Mouse (Mus musculus) forebrain, embryonic 14.5 days (tissue): Measurements from ENCODE around the gene Sin3a. TPM values are rescaled to one million over a fixed set of nuclear protein-coding genes. Genes with fewer than 3 reads are reported as not detected.

Experiments
- ATAC-seq: fragments of 200-750 bp; cut with Nextera tagmentation; 2 replicates; pipeline ENCODE4 v1.8.0; 2017; ENCODE audit warnings: mild to moderate bottlenecking, moderate library complexity
- DNase-seq: peaks from one replicate; pipeline ENCODE4 v3.0.0-alpha.2; 2015; ENCODE audit warnings: low spot score
- H3K27ac ChIP-seq: fragments of 300-500 bp; sonication (generic); 2 replicates; pipeline ENCODE4 v1.5.1; 2014; ENCODE audit warnings: low read depth, mild to moderate bottlenecking, control low read depth, low read length, moderate library complexity
- H3K27me3 ChIP-seq: fragments of 300-500 bp; sonication (generic); replicated peaks from 2 replicates; pipeline ENCODE4 v1.6.1; 2014; ENCODE audit warnings: low read length, control low read depth, mixed read lengths; ENCODE audit not compliant: control insufficient read depth, insufficient read depth
- H3K36me3 ChIP-seq: fragments of 300-500 bp; sonication (generic); 2 replicates; pipeline ENCODE4 v1.6.1; 2014; ENCODE audit warnings: low read length, control low read depth; ENCODE audit not compliant: control insufficient read depth, insufficient read depth
- H3K4me1 ChIP-seq: fragments of 300-500 bp; sonication (generic); 2 replicates; pipeline ENCODE4 v1.6.1; 2014; ENCODE audit warnings: antibody characterized with exemption, low read length, control low read depth; ENCODE audit not compliant: control insufficient read depth, insufficient read depth
- H3K4me2 ChIP-seq: fragments of 300-500 bp; sonication (generic); 2 replicates; pipeline ENCODE4 v1.6.1; 2014; ENCODE audit warnings: mild to moderate bottlenecking, control low read depth, low read length
- H3K4me3 ChIP-seq: fragments of 300-500 bp; sonication (generic); 2 replicates; pipeline ENCODE4 v1.5.1; 2014; ENCODE audit warnings: low read depth, low read length, control low read depth
- H3K9ac ChIP-seq: fragments of 300-500 bp; sonication (generic); 2 replicates; pipeline ENCODE4 v1.6.1; 2014; ENCODE audit warnings: mild to moderate bottlenecking, low read length, control low read depth, moderate library complexity
- H3K9me3 ChIP-seq: fragments of 300-500 bp; sonication (generic); replicated peaks from 2 replicates; pipeline ENCODE4 v1.6.1; 2016; ENCODE audit warnings: low read length, control low read depth, mixed read lengths; ENCODE audit not compliant: control insufficient read depth
- WGBS: fragments of 180-500 bp; shearing (Covaris S2); extraction: QIAGEN DNeasy Blood & Tissue Kit; methylation state at CpG from one replicate; pipeline ENCODE4 v1.1.7; 2014; 5-methylcytosine and 5-hydroxymethylcytosine counted together
- polyA plus RNA-seq: library from polyadenylated mRNA; unstranded; fragments of >200 nt; fragmentation: Nextera tagmentation; extraction: Ambion mirVana; gene quantifications from 2 replicates; pipeline ENCODE4 v1.2.1, GENCODE M21; 2014

Gene Sin3a
- polyA plus RNA-seq, 1 experiment from 2014 or later: 28.5 TPM

DNA sequence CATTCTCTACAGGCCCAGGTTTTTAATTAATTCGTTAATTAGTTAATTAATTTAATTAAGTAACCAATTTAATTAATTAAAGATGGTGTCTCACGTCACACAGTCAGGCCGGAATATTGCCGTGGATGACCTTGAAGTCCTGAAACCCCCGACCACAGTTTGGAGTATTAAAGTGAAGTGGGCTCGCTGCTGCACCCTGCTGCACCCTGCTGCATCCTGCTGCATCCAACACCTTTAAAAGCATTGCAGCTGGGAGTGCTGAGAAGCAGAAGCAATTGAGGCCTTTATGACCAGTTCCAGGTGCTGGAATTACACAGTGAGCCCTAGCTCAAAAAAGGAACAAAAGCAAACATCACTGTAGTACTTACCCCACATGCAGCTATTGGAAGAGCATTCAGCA lies 80.5 kb downstream of the Sin3a start:
- DNase-seq: no peak
- H3K4me2 ChIP-seq: no peak overlapping the region
- H3K9me3 ChIP-seq: no peaks in the 10 kb centered on the region
- H3K4me3 ChIP-seq: no peak overlapping the region
- H3K27ac ChIP-seq: no peak overlapping the region
- H3K36me3 ChIP-seq: 0 out of 2 replicates have a peak, but pooled peaks cover 3% of the 10 kb centered on the region
- peaks cover 7% of the 10 kb centered on the region for H3K4me1 ChIP-seq
- H3K27me3 ChIP-seq: no peaks in the 10 kb centered on the region
- ATAC-seq: no peak
- H3K9ac ChIP-seq: no peak overlapping the region
- 46% methylated on average over 6 of the region's 6 CpGs for WGBS

GRCm38 (mm10) chr9:57156383-57156782 lies 84.5 kb downstream of the Sin3a start:
- WGBS: 93% methylated on average over 7 of the region's 7 CpGs
- DNase-seq (no peak), ATAC-seq (no peak)
- no peaks in the 10 kb centered on the region for H3K9me3 ChIP-seq
- H3K27me3 ChIP-seq: no peaks in the 10 kb centered on the region
- no peak overlapping the region for H3K4me3 ChIP-seq
- H3K27ac ChIP-seq: no peak overlapping the region
- H3K4me2 ChIP-seq: no peak overlapping the region
- peaks cover 6% of the 10 kb centered on the region; the same call in 1 of the 2 replicates for H3K4me1 ChIP-seq
- no peak overlapping the region for H3K9ac ChIP-seq
- H3K36me3 ChIP-seq: 0 out of 2 replicates have a peak, but pooled peaks cover 3% of the 10 kb centered on the region

DNA sequence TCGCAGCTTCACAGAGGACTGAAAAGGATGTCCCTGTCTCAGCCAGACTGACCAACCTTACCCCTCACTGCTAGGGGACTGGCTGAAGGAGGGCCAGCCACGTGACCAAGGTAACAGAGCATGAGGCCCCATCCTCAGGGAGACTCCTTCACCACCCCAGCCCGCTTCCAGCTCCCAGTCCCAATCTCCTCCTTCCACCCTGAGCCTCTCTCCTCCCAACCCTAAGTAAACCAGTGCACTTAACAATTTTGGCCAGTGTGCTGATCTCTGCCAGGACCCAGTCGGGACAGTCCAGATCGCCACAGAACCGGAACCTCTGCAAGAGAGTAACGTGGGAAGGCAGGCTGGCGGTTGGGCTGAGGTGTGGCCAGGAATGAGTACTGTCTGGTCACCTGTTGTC lies 85.0 kb downstream of the Sin3a start:
- Histone ChIP-seq H3K27ac (no peak overlapping the region), H3K4me1 (peaks cover 6% of the 10 kb centered on the region; the same call in 1 of the 2 replicates), H3K4me2 (peak overlapping the region; percentile 65), H3K27me3 (no peaks in the 10 kb centered on the region), H3K4me3 (no peak overlapping the region), H3K9me3 (no peaks in the 10 kb centered on the region), H3K9ac (no peak overlapping the region), H3K36me3 (0 out of 2 replicates have a peak, but pooled peaks cover 3% of the 10 kb centered on the region)
- ATAC-seq: no peak
- no peak for DNase-seq
- 85% methylated on average over 8 of the region's 8 CpGs for WGBS

- DNase-seq (no peak), ATAC-seq (no peak)
- 0 out of 2 replicates have a peak, but pooled peaks cover 3% of the 10 kb centered on the region for H3K36me3 ChIP-seq
- peaks cover 6% of the 10 kb centered on the region; the same call in 1 of the 2 replicates for H3K4me1 ChIP-seq
- peak overlapping the region; percentile 72 for H3K9ac ChIP-seq
- peak overlapping the region; percentile 60 for H3K4me3 ChIP-seq
- no peaks in the 10 kb centered on the region for H3K27me3 ChIP-seq
- WGBS: 32% methylated on average over 13 of the region's 13 CpGs
- H3K27ac ChIP-seq: no peak overlapping the region
- peak overlapping the region; percentile 65 for H3K4me2 ChIP-seq
- no peaks in the 10 kb centered on the region for H3K9me3 ChIP-seq
Observed at GRCm38 (mm10) chr9:57157499-57157898, 85.7 kb downstream of the Sin3a start.

GRCm38 (mm10) chr9:57158013-57158470 lies 86.2 kb downstream of the Sin3a start, which contains the start of gene Commd4:
Commd4 (minus strand) TSS chr9:57158331.
- Histone ChIP-seq H3K4me2 (peak within 1 kb of the TSS; percentile 65), H3K27me3 (no peaks in the 10 kb centered on the region), H3K9me3 (no peaks in the 10 kb centered on the region), H3K4me1 (peaks cover 6% of the 10 kb centered on the region; the same call in 1 of the 2 replicates), H3K36me3 (0 out of 2 replicates have a peak, but pooled peaks cover 3% of the 10 kb centered on the region), H3K4me3 (peak within 1 kb of the TSS; percentile 60), H3K9ac (peak within 1 kb of the TSS; percentile 72), H3K27ac (no peak within 1 kb of the TSS; the same call in 1 of the 2 replicates)
- under 1% methylated on average over 24 of the region's 24 CpGs for WGBS
- DNase-seq (peak; percentile 99), ATAC-seq (peak; percentile 97)

DNA sequence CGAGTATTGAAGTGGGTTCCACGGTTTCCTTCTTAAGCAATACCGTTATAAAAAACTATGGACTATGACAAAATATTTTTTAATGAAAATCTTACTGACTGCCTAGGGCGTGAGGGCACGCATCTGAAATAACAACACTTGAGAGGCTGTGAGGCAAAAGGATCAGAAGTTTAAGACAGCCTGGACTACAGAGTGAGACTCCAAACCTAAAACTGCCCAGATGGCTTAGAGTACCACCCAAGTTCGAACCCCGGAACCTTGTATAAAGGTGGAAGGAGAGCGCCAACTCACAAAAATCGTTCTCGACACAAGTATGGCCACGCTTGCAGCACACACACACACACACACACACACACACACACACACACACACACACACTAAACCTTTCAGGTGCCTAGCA lies 86.7 kb downstream of the Sin3a start:
- no peak for DNase-seq
- Histone ChIP-seq H3K36me3 (0 out of 2 replicates have a peak, but pooled peaks cover 3% of the 10 kb centered on the region), H3K27ac (no peak overlapping the region; the same call in 1 of the 2 replicates), H3K9me3 (no peaks in the 10 kb centered on the region), H3K9ac (peak overlapping the region; percentile 72), H3K4me2 (peak overlapping the region; percentile 65), H3K27me3 (no peaks in the 10 kb centered on the region), H3K4me3 (peak overlapping the region; percentile 60), H3K4me1 (peaks cover 6% of the 10 kb centered on the region; the same call in 1 of the 2 replicates)
- ATAC-seq: peak; percentile 27
- 39% methylated on average over 11 of the region's 11 CpGs for WGBS

- Histone ChIP-seq H3K9ac (no peak overlapping the region), H3K27ac (no peak overlapping the region), H3K9me3 (no peaks in the 10 kb centered on the region), H3K36me3 (no peaks in the 10 kb centered on the region), H3K27me3 (no peaks in the 10 kb centered on the region), H3K4me2 (no peak overlapping the region), H3K4me3 (no peak overlapping the region), H3K4me1 (peaks cover 2% of the 10 kb centered on the region; the same call in 1 of the 2 replicates)
- peak; percentile 33 for DNase-seq
- 13% methylated on average over 3 of the region's 3 CpGs for WGBS
- no peak for ATAC-seq
Observed at GRCm38 (mm10) chr9:57162496-57162895, 90.7 kb downstream of the Sin3a start.

GRCm38 (mm10) chr9:57163137-57163536 lies 91.3 kb downstream of the Sin3a start:
- Histone ChIP-seq H3K36me3 (no peaks in the 10 kb centered on the region), H3K4me3 (no peak overlapping the region), H3K27me3 (no peaks in the 10 kb centered on the region), H3K9ac (no peak overlapping the region), H3K4me1 (no peaks in the 10 kb centered on the region), H3K9me3 (no peaks in the 10 kb centered on the region), H3K4me2 (no peak overlapping the region), H3K27ac (no peak overlapping the region)
- 25% methylated on average over 2 of the region's 2 CpGs for WGBS
- ATAC-seq: no peak
- no peak for DNase-seq

DNA sequence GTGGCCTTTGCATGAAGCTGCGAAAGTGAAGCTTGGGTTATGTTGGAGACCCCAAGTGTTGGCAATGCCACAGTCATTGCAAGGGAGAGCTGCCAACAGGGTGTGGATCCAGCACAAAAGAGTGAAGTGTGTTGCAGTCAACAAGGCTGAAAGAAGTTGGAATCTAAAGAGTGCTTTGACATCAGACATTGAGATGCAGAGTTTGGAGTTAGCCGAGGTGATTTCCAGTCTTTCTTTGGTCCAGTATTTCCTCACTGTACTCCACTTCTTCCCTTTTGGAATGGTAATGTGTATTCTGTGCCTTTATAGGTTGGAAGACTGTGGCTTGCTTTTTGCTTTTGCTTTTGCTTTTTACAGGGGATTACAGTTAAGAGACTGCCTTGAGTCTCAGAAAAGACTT lies 94.3 kb downstream of the Sin3a start:
- DNase-seq: no peak
- no peak for ATAC-seq
- no peak overlapping the region for H3K4me3 ChIP-seq
- H3K9ac ChIP-seq: no peak overlapping the region
- no peaks in the 10 kb centered on the region for H3K36me3 ChIP-seq
- no peak overlapping the region for H3K4me2 ChIP-seq
- no peaks in the 10 kb centered on the region for H3K4me1 ChIP-seq
- 80% methylated on average over 2 of the region's 2 CpGs for WGBS
- no peaks in the 10 kb centered on the region for H3K27me3 ChIP-seq
- no peaks in the 10 kb centered on the region for H3K9me3 ChIP-seq
- no peak overlapping the region for H3K27ac ChIP-seq
